Mouse (Mus musculus) monocyte, adult 5-6 weeks (primary cell): ENCODE measurements around the gene Ssr3. TPM values are rescaled to one million over a fixed set of nuclear protein-coding genes. Genes with fewer than 3 reads are reported as not detected.
"Not testable (repeated sequence)": the region's sequence is repeated elsewhere in the genome, so short reads cannot be mapped to it uniquely, and the experiment has no call there.

Experiments used
- ATAC-seq: fragments of 153-309, 156-312 bp; replicated peaks from 2 replicates; pipeline ENCODE4 v1.8.0; 2017; ENCODE audit warnings: mild to moderate bottlenecking; ENCODE audit not compliant: low TSS enrichment, insufficient number of reproducible peaks, severe bottlenecking, poor library complexity, low FRiP score
- total RNA-seq: library from RNA; stranded (forward); fragments of 200-1000, 200-491, 200-594 nt; gene quantifications from 3 replicates; pipeline ENCODE4 v1.2.3, GENCODE M21; 2017

The Ssr3 gene
- 226 to 245 TPM (median 232 TPM) in 3 replicates for total RNA-seq

DNA sequence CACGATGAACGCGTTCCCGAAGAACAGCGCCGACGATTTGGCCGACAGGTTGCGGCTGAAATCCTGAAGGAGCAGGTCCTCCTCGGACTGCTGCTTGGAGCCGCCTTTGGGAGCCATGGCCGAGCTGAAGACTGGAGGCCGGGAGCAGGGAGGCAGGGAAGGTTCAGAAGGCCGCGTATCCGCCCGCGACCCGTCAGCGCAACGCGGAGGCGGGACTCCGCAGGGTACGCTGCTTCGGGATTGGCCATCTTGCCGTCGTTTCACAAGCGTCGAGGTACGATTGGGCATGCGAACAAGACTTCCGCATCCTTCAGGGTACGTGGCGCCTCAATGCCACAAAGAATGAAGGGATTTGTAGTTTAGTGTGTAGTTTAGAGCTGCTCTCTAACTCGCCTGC lies at the start of gene Ssr3:
Gene Ssr3, minus strand, starts transcription at position 203 of the 397 bp plus-strand sequence.
- ATAC-seq, result peak; percentile 98

DNA sequence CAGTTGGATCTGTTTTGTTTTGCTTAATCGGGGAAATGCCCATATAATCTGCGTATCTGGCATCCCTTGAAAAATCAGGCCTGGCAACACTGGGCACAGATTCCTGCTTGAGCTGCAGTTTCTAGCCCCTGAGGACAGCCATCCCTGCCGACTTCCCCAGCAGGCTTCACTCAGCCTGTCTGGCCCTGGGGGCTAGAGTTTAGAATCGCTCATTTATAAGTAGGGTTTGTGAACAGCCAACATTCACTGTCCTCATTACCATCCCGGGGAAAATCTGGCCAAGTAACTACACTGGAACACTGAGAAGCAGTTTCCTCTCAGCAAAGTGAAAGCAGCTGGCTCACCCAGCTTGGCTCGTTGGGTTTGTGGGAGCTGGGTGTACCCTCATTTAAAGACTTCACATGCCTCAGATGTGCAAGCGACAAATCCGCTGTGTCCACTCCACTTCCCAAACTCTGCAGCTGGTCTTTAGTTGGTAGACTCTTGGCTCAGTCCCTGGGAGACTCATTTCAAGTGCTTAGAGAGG lies 49.2 kb upstream of the Ssr3 start:
- ATAC-seq, result no peak

DNA sequence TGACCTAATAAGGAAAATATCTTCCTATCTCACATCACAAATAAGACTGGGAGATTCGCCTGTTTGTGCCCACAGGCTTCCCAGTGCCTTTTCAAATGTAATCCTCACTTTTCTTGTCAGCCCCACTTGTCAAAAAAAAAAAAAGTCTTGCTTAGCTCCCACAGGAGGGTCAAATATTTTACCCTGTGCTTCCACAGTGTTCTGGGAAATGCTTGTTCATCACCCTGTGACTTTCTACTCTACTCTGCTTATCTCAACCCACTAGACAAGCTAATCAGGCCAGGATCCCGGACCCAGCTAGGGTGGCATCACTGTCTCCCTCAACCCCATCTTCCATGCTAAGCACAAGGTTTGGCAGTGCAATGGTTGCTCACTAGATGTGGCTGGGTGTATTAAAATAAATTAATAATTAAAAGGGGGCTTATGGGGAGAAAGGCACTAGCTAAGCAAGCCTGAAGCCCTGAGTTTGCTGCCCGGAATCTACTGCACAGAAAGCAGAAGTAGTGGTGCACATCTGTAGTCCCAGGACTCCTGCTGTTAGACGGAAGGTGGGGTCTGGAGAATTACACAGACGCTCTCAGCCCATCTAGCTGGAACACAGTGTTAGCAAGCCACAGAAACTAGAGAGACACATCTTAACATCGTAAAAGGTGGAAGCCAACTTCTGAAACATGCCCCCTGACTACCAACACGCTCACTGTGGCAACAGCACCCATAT lies 46.2 kb upstream of the Ssr3 start:
- no peak for ATAC-seq

DNA sequence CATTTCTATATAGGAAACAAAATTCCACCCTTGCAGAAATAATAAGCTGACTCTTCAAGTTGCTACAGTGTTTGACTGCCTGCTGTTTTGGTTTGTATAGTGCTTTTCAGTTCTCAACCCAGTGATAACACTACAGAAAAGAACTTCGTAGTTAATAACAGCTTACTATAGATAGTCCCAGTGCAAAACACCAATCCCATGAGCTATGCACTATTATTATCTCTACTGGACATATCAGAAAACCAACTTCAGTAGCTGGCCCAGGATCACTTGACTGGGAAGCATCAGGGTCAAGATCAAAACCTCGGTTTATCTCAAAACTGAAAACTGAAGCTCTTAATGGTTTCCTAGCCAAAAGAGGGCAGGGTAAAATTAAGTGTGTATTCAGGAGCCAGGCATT lies 43.4 kb upstream of the Ssr3 start:
- no peak for ATAC-seq

DNA sequence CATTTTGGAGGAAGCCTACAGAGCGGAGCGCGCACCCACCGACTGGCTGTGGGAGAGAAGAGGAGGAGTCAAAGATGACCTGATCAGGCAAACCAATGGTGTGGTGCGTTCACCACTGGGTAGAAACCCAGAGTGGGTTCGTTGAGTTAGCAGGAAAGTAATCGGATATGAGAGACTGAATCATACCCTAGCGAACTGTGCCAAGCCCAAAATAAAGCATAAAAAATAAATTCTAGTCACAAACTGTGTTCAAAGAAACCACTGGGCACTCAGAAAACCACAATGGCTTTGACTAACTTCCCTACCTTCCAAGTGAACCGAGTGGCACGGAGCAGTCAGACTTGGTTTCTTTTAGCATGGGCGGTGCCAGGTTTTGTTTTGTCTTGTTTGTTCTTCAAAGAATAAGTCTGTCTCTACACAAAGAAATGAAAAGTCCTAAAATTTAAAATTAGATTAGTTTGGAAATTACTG lies 42.7 kb upstream of the Ssr3 start:
- ATAC-seq, result peak; percentile 61

DNA sequence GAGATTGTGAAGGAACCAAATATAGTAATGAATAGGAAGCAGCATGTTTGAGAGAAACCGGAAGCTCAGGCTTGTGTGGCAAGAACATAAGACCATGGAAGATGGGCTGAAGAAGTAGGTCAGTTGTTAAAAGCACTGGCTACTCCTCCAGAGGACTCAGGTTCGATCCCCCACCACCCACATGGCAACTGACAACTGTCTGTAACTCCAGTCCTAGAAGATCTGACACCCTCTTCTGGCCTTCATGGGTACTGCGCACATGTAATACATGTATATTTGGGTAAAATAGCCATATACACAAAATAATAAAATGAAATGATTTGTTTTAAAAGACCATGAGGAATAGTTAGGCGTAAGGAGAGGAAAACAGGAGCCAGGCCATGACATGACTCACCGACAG lies 39.8 kb upstream of the Ssr3 start:
- no peak for ATAC-seq

DNA sequence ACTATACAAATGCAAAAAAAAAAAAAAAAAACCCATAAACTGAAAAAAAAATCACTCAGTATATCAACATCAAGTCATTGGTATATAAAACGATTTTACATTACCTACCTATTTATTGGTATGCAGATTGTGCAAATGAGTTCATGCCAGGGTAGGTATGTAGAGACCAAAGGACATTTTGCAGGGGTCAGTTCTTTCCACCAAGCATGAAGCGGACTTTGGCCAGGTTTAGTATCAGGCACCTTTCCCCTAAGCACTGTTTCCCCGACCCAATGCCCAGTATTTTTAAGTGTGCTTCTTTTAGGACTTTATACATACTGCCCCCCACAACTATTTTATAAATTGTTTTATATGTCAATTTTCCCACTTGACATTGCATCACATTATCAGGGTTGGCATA lies 27.3 kb upstream of the Ssr3 start:
- ATAC-seq, result no peak

DNA sequence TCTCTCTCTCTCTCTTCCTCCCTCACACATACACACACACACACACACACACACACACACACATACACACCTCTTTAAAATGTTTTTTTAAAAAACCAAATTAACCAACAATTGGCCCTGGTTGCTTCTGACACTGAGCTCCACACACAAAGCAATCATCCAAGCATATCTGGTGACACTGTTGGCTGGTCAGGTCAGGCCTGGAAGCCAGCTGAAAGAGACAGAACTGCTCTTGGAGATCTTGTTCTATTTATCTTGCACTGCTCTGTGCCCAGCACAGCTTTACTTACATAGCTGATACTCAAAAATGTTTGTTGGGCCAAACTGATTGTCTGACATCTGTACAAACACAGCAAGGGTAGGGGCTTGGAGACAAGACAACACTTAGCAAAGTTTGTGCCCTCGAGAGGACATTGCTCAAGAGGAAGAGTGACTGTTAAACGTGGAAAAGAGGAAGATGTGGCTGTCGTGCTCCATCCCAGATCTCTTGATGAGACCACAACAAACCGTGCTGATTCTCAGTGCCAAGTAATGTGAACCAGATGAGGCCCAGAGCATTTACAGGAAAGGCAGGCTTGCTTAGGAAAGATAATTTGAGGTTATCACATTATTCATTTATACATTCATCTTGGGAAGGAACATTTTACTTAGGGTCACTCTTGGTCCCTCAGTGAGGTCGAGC lies 25.6 kb upstream of the Ssr3 start:
- peak; percentile 66; the same call in 1 of the 2 replicates for ATAC-seq

DNA sequence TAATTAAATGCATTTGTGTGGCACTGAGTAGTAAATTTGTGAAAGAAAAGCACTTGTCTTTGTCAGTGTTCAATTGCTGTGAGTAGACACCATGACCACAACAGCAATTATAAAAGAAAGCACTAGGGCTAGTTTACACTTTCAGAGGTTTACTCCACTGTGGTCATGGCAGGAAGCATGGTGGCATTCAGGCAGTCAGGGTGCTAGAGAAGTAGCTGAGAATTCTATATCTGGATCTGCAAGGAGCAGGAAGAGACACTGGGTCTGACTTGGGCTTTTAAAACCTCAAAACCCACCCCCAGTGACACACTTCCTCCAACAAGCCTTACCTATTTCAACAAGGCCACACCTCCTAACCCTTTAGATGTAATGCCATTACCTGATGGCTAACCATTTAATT lies 24.1 kb upstream of the Ssr3 start:
- no peak for ATAC-seq

DNA sequence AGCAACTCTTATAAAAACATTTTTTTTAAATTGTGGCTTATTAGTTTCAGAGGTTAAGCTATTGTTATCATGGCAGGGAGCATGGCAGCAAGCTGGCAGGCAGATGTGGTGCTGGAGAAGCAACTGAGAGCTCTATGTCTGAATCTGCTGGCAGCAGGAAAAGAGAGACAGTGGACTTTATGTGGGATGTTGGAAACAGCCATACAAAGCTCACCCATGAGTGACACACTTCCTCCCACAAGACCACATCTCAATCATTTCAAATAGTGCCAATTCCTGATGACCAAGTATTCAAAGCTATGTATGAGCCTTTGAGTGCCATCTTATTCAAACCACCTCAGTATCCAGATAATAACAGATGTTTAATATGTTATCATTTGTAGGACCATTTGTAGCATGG lies 15.5 kb upstream of the Ssr3 start:
- no peak for ATAC-seq

DNA sequence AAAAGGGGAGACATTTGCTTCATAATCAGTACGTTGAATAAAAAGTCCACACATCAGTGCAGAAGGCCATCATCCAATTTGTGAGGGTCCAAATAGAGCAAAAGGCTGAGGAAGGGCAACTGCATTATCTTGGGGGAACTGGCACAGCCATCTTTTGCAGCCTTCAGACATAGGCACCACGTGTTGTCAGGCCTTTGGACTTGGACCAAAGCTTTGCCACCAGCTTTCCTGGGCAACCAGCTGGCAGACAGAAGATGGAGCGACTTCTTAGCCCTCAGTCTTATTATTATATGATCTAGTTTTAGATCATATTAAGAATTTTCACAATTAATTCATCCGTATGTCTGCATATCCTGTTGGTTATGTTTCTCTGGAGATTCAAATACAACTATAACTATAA lies 13.4 kb upstream of the Ssr3 start:
- no peak for ATAC-seq

DNA sequence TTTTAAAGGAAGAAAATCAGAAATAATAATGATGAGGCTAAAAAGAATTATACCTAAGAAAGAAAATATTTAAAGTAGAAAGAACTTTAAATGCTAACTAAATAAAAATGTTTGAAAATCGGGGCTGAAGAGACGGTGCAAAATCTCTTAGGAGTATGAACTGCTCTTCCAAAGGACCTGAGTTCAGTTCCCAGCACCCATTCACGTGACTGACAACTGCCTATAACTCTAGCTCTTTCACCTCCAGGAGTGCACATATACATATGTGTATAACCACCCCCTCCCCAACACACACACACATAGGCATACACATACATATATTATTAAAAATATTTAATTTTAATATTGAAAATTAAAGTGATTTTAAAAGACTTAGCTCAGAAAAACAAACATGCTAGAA lies 5.1 kb upstream of the Ssr3 start:
- no peak for ATAC-seq

DNA sequence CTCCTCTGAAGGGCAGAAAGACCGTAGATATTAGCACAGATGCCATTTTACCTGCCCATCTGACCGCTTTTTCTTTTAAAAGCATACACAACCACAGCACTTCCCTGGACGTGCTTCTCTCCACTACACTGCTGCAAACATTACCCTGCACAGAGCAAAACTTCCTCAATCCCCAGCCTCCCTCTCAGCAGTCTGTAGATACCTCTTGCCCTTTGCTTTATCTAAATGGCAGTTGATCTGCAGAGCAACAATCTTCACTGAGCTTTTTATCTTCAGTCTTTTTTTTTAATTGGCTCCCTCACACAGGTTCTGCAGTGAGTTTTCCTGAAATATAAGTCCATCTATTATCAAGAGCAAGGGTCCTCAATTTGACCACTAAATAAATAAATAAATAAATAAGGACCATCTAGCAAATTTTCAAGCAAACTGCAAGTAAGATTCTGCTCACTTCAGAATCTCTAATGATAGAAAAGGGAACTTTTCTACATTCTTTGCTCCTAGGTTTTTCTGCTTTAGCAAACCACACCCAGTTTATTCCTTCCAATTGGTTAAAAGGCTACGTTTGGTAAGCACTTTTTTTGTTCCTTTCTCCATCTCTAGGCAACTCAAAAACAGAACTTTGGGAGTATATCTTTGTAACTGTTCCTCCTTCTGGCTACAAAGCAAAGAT lies 4.5 kb upstream of the Ssr3 start:
- no peak for ATAC-seq

DNA sequence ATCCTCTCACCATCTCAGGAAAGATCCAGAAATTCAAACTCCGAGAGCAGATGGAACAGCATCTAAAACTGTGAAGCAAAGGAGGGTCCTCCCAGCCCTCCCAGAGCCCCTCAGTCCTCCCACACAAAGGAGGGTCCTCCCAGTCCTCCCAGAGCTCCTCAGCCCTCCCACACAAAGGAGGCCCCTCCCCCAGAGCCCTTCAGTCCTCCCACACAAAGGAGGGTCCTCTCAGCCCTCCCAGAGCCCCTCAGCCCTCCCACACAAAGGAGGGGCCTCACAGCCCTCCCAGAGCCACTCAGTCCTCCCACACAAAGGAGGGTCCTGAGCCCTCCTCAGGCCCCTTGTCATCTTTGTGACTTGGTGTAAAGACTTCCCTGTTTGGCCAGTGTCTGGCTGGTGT lies 2.7 kb upstream of the Ssr3 start:
- ATAC-seq, result not testable (repeated sequence)

DNA sequence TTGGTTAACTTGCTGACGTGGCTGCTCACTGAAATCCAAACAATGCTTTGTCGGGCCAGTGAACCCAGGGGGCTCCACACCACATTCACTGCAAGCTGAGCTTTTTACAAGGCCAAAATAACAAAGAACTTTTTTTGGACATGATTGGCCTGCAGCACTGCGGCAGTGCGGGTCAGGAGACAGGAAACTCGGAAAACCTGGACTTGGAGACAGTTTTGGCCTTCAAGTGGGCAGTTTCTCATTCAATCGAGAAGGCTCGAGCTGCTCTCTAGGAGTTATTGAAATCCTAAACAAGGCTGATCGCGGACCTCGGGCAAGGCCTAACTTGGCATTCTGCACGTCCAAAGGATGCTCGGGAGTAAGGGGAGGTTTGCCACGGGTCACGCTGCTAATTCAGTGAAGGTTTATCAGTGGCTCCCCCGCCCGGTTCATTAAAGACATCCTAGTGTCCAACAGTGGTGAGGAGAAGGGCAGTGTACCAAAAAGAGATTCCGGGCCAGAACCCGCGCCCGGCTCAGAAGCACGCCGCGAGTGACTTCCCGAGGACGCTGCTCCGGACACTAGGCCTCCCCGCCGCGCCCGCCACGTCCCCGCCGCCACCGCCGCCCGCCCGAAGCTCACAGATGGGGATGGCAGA lies 521 bp downstream of the Ssr3 start:
- ATAC-seq, result no peak; the same call in 1 of the 2 replicates

DNA sequence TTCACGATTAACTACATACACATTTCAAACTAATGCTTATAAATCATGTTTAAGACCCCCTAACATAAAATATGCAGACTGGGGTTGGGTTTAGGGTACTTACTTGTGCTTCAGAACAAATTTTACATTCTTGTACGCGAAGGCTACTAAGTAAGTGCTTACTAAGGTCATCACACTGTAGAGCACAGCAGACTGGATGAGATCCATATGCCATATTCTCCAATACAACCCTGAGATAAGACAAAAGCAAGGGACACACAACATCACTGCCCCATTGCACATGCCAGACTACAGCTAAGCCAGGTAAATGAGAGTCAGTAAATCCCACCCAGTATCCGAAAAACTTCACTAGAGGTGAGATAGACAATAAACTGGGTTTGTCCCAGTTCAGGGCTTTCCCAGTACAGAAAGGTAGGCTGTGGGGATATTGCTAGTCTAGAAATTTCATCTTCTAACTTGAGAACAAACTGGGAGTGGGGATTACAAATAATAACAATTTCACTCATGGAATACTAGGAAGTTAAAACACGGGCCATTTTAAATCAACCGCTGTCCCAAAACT lies 1.1 kb downstream of the Ssr3 start:
- no peak for ATAC-seq

DNA sequence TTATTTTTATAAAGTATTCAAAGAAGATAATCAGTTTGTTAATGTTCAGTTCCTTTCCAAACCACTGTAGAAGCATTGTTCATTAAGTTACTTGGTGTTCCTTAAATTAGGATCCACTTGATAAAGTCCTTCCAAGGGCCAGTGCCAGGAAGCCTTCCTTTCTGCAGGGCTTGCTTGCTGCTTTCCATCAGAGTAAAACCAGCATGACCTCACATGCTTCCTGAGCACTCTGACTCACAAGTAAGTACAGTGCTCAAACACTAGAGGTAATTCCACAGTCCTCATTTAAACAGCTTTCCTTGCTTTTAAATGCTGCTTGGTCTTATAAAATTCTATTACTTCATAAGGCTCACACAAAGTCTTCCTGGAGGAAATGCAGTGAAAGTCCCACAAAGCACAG lies 6.7 kb downstream of the Ssr3 start:
- ATAC-seq, result no peak

DNA sequence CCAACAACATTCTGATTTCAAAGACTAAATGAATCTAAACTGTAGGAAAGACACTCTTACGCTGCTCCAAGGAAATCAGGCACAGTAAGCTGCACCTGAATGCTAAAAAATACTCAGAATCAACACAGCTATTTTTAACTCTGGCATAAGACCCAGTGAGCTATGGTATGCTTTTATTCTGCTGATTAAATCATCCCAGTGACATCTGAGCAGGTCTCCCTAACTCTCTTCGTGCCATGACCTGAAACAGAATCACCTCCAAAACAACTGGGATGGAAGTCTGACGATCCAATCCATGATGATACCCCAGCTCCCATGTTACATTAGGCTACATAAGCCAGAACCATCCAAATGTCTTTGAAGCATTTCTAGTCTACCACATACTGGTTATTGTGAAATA lies 8.0 kb downstream of the Ssr3 start:
- ATAC-seq, result no peak

DNA sequence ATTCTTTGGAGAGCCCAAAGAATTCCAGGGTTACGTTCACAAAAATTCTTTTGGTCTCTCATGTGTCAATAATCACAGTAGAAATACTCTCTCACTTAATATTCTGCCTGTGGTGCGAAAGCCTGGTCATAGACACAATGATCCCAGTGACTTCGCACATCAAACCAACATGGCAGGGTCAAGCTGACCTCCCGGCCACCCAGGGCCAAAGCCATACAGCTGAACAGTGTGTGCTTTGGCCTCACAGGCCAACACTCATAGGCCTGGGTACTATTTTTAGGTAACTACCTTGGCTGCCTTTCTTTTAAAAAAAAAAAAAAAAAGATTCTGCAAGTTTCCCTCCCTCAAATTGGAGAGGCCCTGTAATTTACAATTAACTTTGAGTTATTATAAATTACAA lies 11.3 kb downstream of the Ssr3 start:
- ATAC-seq, result no peak
